Mouse (Mus musculus): ENCODE results near the gene Traf3.

The Traf3 gene

DNA sequence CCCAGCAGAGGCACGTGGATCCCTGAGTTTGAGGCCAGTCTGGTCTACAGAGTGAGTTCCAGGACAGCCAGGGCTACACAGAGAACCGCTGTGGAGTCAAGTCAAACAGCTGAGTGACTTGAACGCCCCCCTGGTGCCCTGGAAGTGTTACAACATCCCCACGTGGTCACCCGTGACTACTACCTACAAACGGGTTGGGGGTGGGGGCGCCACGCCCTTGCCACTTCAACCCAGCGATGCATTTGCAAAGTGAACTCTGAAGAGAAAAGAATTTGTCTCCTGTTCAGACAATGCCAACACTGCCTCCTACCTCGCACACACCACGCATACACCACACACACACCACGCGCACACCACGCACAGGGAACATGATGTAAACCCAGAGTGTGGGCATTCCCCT lies 143.8 kb downstream of the Traf3 start:
- DNase-seq (ENCODE audit: low spot score in 2 of 2): no peak

- no peak for DNase-seq (ENCODE audit: low spot score in 2 of 2)
Measured at GRCm38 (mm10) chr12:111311775-111312174, 145.6 kb downstream of the Traf3 start.

- DNase-seq (ENCODE audit: low spot score in 2 of 2): no peak
Measured at GRCm38 (mm10) chr12:111314273-111314672, 148.1 kb downstream of the Traf3 start.
